Mouse (Mus musculus): ENCODE measurements around the gene Cib4.
A peak's percentile ranks its signal among the peaks of the same experiment; 100 is the strongest.

Cib4 gene

DNA sequence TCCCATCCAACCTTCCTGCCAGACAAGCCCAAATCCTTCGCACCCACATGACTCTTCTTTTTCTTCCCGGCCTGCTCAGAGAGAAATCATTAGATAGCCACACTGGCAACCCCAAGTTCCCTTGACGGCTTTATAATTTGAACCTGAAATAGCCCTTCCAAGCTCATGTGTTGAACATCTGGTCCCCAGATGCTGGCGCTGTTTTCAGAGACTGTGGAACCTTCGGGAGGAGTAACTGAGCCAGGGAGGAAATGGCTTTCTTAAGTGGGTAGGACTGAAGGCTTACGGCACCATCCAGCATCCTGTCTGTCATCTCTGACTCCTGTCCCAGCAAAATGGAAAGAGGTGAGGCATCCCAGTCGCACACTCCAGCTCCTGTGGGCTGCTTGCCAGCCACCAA, 48.3 kb downstream of the Cib4 start:
- no peak for DNase-seq

DNA sequence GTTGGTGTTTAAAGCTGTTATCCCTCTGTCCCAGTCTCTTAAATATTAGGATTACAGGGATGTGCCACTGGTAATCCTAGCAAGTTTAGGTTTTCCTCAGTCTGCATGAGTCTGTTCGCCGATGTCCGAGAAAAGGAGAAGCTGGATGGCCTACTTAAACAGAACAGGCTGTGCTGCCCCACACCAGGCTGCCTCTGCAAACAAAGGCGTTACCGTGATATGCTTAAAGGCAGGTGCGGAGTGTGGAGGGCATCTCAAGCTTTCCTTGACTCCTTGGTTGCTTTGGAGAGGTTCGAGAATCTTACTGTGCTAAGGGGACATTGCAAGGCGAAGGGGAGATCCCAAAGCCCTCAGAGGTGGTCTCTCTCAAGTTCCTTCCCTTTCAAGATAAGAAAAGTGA, 48.8 kb downstream of the Cib4 start:
- no peak for DNase-seq

DNA sequence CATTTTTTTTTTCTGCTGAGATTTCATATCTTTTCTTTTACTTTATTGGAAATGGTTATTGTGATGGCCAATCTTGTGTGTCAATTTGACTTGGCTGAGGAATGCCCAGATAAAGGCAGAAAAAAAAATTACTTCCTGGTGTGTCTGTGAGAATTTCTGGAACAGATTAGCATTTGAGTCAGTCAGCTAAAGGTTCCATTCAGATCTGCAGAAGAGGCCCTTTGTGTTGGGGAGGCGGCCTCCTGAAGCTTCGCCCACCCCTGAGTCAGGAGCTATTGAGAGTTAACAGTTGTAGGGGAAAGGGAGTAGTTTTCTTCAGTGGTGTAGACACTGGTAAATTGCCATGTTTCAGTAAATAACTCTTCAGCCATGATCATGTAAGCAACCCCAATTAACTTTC, 50.3 kb downstream of the Cib4 start:
- no peak for DNase-seq

DNA sequence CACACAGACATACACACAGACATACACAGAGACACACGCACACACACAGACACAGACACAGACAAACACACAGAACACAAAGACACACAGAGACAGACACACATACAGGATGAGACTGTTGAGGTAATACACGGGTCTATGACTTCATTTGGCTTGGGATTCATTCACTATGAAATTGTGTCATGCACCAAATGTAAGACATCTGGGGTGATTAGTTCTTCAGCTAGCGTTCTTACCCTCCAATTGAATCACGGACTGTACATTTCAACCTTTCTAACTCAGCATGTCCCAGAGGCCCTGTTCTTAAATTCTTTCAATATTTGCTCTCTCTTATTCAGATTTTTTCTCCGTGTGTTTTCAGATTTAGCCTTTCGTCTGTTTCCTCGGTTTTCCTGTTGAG, 51.0 kb downstream of the Cib4 start:
- no peak for DNase-seq

DNA sequence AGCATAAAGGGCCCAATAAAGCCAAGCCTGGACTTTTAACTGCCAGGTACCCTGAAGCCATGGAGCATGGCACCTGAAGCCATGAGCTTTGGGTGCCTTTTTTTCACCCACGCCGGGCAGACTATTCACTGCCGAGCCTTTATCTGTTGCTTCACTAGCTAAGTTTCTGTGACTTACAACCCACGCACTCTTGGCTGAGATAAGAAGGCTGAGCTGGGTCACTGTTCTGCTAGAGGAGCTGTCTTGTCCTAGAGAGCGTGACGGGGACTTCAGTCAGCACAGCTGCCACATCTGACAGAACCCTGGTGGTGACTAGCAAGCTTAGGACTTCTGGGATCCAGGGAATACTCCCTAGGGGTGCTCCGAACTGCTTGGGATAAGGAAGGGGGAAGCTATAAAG, 51.9 kb downstream of the Cib4 start:
- no peak for DNase-seq

DNA sequence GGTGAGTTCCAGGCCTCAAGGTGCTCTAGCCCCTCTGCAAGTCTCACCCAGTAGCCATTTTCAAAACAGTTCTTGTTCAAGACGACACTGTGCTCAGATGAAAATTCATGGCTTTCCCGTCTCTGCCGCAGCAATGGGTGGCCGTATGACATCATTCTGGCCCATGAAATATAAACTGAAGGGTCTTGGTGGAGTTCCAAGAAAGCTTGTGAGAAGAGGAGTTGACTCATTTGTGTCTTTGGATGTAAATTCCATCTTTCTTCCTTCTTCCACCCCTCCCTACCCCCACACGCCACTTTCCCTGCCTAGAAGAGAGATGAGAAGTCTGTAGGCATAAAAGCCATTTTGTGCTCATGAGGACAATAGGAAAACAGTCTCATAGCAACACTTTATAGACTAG, 54.8 kb downstream of the Cib4 start:
- no peak for DNase-seq

DNA sequence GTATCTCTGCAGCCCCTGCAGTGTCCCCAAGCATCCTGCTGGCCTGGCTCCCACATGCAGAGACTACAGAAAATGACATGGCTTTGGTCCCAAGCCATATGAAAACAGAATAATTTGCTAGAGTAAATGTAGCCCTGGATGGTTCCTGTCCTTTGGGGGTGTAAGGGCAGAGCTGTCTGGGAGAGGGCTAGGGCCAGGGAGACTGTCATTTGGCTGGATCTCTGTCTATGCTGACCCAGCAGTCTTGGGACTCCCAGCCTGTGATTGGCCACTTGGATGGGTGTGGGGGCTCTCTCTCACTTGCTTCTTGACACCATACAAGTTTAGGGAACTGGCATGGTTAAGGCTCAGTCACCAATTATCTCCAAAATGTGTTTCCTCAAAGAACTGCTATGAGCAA, 55.4 kb downstream of the Cib4 start:
- no peak for DNase-seq

DNA sequence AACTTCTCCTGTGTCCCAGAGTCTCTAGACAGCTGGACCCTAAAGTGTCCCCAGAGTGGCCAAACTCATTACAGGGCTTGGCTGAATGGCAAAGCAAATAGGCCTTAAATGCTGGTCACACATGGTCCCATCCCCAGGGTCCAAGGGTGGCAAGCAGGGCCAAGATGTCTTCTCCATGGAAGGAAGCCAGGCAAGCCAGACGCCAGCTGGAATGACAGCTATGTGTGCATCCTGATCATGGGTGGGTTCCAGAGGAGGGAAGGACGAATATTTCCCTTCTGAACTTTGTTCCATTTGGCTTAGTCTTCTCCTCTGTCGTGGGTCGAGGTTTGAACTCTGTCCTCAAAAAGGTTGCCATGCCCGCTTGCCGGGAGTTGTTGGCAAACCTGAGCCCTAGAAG, 60.5 kb downstream of the Cib4 start:
- no peak for DNase-seq

DNA sequence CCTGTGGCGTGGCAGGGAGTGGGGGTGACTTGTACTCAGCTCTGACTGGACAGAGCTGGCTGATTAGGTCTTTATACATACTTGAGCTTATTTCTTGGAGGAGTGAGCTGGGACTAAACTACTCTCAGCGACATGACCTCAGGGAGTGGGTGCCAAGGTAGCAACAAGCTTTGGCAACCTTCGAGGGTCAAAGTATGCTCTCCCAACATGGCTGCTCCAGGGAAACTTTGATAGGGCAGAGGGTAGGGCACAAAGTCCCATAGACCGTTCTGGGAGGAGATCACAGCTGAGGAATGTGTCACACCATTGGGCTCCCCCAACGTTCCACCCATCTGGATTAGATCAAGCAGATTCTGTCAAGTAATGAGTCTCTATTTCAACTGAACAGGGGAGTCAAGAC, 61.0 kb downstream of the Cib4 start:
- DNase-seq: no peak

DNA sequence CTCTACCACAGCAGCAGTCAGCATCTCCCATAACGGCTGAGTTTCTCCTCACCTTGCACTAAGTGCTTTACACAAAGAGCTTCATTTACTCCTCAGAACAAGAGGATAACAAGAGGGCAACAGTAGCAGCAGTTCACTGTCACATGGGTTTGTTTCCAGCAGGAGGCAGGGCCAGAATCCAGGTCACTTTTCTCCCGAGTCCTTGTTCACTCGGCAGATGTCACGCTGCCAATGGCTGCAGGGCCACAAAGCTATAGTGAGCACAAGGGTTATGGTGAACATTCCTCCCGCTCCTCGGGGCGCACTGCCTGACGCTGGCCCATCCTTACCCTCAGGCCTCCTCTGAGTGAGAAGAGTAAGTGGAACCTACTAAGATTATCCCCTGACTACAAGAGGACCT, 62.1 kb downstream of the Cib4 start:
- no peak for DNase-seq

DNA sequence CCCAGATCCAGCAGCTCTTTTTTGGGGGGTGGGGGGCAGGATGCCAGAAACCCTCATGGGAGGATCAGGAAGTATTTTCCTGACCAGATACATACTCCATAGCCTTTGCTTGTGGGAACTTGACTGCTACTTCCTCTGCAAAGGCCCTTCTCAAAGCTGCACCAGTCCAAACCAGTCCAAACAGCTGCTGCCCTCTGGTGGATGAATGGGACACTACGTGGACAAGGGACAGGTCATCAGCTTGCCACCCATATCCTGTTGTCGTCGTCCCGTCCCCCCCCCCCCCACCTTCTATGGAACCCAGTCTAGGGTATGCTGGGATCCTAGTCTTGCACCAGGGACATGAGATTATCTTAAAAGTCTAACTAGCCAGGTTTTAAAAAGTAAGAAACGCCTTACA, 63.3 kb downstream of the Cib4 start:
- peak; percentile 42 to 56 for DNase-seq

DNA sequence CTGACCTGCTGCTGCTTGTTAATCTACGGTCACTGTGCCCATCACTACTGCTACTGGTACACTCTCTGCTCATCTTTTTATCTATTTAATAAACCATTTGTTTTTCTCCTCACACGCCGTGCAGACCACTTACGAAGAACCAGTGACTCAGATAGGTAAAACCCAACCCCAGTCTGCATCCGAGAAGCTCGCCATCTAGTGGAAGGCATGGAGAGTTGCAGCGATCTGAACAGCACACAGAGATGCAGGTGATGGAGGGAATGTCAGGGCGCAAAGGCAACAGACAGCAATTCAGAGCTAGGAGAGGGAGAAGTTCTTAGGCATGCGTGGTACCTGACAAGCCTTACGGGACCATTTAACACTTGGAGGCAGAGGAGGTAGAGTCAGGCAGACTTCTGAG, 69.1 kb downstream of the Cib4 start:
- DNase-seq: peak; percentile 30 to 37

DNA sequence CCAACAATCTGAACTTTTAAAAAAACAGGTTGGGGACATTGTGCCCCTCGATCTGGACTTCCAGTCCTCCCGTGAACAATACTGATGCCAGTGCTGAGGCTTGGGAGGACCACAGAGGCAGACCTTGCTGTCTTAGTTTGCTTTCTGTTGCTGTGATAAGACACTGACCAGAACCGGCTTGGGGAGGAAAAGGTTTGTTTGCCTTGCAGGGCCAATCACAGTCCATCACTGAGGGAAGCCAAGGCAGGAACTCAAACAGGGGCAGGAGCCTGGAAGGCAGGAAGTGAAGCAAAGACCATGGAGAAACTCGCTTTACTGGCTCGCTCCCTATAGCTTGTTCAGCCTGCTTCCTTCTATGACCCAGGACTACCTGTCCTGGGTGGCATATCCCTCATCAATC, 73.5 kb downstream of the Cib4 start:
- DNase-seq: no peak

DNA sequence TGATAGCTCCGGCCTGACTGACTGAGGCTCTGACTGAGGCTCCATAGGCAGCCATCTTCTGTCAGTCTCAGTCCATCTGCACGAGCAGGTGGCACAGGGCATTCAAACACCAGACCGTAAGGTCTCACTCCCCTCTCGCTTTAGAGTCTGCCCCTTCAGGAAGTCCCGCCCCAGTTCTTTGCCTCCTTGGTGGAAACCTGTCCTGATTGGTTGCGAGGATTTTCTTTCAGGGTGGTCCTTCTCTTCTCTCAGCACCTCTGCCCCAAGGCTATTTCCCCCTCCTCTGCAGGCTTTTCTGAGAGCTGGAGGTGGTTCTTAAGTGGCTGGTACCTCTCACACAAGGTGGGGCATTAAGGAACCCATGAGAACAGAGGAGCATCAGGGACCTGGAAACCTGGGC, 75.2 kb downstream of the Cib4 start:
- no peak for DNase-seq

DNA sequence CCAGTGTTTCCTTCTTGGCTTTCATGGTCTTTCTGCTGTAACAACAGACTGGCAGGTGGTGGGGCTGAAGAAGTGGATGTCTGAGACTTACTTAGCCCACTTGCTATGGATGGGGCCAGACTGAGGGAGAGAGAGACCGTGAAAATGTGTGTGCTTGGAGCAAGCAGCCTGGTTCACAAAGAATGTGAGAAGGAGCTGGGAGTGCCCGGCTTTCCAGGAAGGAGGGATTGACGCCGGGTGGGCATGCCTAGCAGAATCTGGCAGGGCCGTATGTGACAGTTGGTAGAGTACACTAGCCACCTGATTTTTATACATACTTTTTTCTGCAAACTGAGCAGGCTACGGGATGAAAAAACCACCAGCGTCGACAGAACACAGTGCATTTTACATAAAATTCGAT, 79.3 kb downstream of the Cib4 start:
- DNase-seq: no peak

DNA sequence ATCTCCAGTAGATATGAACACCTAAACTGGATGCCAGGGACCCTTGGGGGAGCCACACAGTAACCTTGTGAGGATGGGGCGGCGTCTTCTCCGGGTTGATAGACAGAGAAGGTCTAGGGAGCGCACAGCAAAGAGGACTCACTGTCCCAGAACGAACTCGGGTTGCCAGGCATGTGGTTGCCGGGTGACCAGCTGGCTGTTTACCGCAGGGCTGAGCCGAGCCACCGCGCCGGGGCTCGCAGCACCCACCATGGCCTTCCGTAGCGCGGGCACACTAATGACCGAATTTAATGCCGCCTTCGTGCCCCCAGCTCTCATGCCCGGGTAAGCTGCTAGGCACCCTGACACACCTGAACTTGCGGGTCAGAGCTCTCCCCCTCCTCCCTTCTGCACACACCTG, 79.8 kb downstream of the Cib4 start, which contains the start of gene 1700001C02Rik:
Gene 1700001C02Rik, plus strand, starts transcription at position 187 of the 400 bp plus-strand sequence.
- no peak for DNase-seq

DNA sequence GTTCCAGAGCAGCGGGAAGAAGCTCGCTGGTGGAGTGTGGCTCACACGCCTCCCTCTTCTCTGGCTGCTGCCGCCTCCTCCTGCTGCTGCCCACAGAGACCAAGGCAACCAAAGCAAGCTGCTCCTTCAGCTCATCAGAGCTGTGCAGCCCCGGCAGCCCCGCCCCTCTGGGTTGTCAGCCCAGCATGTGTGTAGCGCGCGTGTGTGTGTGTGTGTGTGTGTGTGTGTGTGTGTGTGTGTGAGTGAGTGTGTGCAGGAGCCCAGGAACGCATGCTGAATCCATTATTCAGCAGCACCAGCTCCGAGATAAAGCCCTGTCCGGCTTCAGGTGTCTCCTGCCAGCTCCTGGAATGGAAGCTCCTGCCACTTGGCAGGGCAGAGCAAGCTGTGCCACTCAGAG, 83.8 kb downstream of the Cib4 start, which contains the start of gene Otof:
Gene Otof, minus strand, starts transcription at position 112 of the 400 bp plus-strand sequence.
- DNase-seq: no peak

DNA sequence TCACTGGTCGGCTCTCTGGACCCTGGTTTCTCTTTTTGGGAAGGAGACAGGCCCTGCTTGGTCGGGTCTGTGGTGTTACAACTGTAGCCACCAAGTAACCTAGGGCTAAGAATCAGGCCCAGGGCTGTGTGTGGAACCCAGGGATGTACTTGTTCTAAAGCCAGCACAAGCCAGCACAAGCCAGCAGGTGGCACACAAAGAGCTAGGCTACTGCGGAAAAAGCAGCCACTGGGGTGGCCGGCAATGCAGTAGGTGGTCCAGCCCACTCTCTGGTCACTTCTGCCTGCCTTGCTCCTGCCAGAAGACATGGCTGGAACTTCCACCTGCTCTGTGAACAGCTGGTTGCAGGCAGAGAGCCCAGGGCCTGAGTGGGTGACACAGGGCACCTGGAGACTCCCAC, 85.5 kb downstream of the Cib4 start:
- no peak for DNase-seq

DNA sequence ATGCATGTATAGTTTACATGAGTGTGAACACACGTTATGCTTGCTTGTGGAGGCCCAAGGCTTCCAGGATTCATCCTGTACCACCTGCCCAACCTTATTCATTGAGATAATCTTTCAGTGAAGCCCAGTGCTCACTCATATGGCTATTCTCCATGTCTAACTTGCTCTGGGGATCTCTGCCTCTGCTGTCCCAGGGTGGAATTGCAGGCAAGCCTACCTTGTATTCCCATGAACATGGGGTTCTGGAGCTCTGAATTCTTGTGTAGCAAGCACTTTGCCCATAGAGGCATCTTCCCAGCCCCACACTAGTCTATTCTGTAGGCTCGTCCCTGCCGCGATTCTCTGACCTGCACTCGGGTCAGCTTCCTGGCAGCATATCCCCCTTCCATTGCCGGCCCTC, 89.6 kb downstream of the Cib4 start:
- DNase-seq: no peak

DNA sequence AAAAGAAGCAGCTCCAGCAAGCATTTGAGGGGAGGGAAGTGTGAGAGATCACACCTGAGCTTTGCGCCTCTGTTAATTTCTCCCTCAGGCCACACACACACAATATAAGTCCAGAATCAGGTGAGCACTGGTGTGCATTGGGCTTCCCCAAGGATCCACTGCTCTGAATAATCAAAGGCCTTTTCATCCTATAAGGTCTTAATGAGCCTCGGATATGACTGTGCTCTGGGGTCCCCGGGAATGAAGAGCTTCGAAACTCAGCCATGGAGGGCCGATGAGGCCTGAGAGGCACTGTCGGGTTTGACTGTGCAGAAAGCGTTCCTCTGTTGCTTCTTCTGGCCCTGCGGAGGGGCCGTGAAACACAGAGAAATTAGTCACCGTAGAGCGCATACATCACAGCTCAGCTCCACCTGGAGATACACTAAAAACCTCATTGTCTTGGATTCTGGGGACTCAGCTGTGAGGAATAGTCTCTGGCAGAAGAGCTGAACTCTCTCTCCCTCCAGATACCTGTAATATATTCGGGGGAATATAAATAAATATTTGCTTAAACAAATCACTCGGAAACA, 101.2 kb downstream of the Cib4 start:
- no peak for DNase-seq

DNA sequence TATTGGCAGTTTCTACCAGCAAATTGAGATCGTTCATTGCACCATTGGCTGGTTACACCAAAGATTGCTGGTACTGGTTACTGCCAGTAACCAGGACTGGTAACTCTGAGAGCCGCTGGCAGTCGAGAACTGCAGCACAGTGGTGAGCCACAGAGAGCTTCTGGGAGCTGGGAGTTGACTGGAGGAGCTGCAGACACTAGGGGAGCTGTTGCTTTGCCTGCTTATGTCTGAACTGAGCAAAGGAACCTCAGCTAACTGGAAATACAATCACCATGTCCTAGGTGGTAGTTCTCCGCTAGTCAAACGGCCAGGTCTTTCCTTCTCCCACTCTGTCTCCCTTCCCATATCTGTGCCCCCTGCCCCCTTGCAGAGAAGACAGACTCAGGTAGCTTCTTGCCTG, 103.4 kb downstream of the Cib4 start:
- DNase-seq: no peak

DNA sequence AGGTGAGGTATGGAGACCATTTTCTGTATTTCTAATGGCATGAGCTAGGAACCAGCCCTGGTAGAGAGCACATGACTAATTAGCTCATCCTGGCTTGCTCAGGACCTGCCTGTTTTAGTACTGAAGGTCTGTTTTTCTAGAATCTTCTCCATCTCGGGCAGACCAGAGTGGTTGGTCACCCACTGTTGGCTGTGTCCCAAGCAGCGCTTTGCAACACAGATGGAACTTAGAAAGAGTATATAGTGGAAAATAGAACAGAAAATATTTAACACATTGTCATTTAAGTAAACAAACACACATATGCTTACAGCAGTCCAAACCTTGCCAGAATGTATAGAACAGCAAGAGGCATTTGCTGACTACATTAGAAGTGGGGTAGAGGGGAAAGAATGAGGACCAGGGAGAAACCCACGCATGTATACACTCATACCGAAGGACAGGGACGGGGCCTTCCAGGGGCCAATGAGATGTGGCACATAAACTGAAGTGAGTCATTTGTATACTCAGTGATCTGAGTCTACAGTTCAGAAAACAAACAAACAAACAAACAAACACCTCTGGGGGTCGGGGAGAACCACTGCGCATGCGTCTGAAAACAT, 105.2 kb downstream of the Cib4 start:
- DNase-seq: no peak

DNA sequence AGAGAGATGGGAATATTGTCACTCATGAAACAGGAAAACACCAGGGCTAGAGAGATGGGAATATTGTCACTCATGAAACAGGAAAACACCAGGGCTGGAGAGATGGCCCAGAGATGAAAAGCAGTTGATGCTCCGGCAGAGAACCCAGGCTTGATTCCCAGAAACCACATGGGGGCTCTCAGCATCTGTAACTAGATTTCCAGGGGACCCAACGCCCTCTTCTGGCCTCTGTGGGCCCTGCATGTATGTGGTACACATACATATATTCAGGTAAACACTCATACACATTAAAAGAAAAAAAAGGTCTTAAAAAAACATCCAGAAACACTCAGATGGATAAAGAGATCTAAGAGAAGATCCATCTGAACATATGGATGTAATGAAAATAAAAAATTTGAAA, 106.7 kb downstream of the Cib4 start:
- no peak for DNase-seq

All from B cell, adult 2 months (primary cell).